Mouse (Mus musculus) thymus, adult 2 months (tissue): ENCODE measurements around the gene Tcea2.

Source experiments
- CTCF ChIP-seq: fragments of 200-500 bp; IDR thresholded peaks from 2 replicates; pipeline ENCODE4 v1.5.1; 2012; ENCODE audit warnings: mild to moderate bottlenecking, control low read depth, low read length, moderate library complexity, borderline replicate concordance; ENCODE audit not compliant: control insufficient read depth, poor library complexity, insufficient read depth; ENCODE audit errors: extremely low read depth
- POLR2A ChIP-seq: fragments of 200-500 bp; IDR thresholded peaks from 2 replicates; pipeline ENCODE4 v1.6.1; 2012; ENCODE audit warnings: mild to moderate bottlenecking, low read length, control low read depth, moderate library complexity; ENCODE audit not compliant: control insufficient read depth, poor library complexity, insufficient read depth; ENCODE audit errors: extremely low read depth

DNA sequence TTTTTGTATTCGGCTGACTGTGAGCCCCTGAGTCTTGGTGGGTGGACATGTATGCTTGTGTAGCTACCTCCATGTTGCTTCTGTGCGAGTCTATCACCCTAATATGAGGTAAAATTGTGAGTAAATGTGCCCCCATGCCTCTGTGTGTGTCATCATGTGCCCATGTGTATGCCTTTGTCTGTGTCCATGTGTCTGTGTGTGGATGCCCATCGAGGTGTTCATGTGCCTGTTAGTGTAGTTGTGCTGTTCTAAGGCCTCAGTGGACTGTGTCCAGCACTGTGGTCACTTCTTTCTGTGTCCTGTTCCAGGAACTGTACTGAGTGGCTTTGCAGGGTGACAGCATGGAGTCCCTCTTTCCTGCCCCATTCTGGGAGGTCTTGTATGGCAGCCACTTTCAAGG, 35.3 kb downstream of the Tcea2 start:
- no peak for TF ChIP-seq POLR2A
- no peak for TF ChIP-seq CTCF
